Mouse (Mus musculus): ENCODE results near the gene Usp18. TPM values are rescaled to one million over a fixed set of nuclear protein-coding genes. Genes with fewer than 3 reads are reported as not detected.

The Usp18 gene
- 1.2 and 1.4 TPM in 2 replicates for polyA plus RNA-seq (2016; fragmentation: Nextera tagmentation; extraction: Ambion mirVana)

GRCm38 (mm10) chr6:121245127-121246036, at the start of gene Usp18:
Usp18 (plus strand) TSS chr6:121245906.
- H3K9ac ChIP-seq: peak within 1 kb of the TSS; percentile 13; the same call in 1 of the 2 replicates
- 10% methylated on average over 35 of the region's 35 CpGs for WGBS
- no peaks in the 10 kb centered on the region for H3K4me1 ChIP-seq
- no peaks in the 10 kb centered on the region for H3K36me3 ChIP-seq
- H3K4me2 ChIP-seq (replicated peaks): peak within 1 kb of the TSS; percentile 59
- peak; percentile 90 for ATAC-seq (ENCODE audit: low FRiP score)
- H3K9me3 ChIP-seq (replicated peaks): no peaks in the 10 kb centered on the region
- peak within 1 kb of the TSS; percentile 43 for H3K4me3 ChIP-seq
- H3K27ac ChIP-seq: no peak within 1 kb of the TSS
- peaks cover 24% of the 10 kb centered on the region for H3K27me3 ChIP-seq

- no peak for ATAC-seq (ENCODE audit: low FRiP score)
- H3K9ac ChIP-seq: no peak overlapping the region
- WGBS: 62% methylated on average over 9 of the region's 9 CpGs
- H3K4me2 ChIP-seq (replicated peaks): no peak overlapping the region
- H3K27me3 ChIP-seq: no peaks in the 10 kb centered on the region
- no peak overlapping the region for H3K27ac ChIP-seq
- peaks cover 28% of the 10 kb centered on the region for H3K36me3 ChIP-seq
- H3K4me3 ChIP-seq: no peak overlapping the region
- H3K4me1 ChIP-seq: no peaks in the 10 kb centered on the region
- H3K9me3 ChIP-seq (replicated peaks): no peaks in the 10 kb centered on the region
These were observed 47.8 kb upstream of the Usp18 start for GRCm38 (mm10) chr6:121197807-121198365.

- Histone ChIP-seq H3K4me1 (no peaks in the 10 kb centered on the region), H3K4me3 (no peak overlapping the region), H3K27ac (no peak overlapping the region), H3K27me3 (no peaks in the 10 kb centered on the region), H3K9me3 (replicated peaks) (no peaks in the 10 kb centered on the region), H3K9ac (no peak overlapping the region), H3K4me2 (replicated peaks) (no peak overlapping the region), H3K36me3 (peaks cover 11% of the 10 kb centered on the region)
- 92% methylated on average over 4 of the region's 4 CpGs for WGBS
- ATAC-seq (ENCODE audit: low FRiP score): no peak
These were observed 45.2 kb upstream of the Usp18 start for GRCm38 (mm10) chr6:121200458-121200857.

GRCm38 (mm10) chr6:121202026-121202425, 43.7 kb upstream of the Usp18 start:
- H3K4me3 ChIP-seq: no peak overlapping the region

GRCm38 (mm10) chr6:121206481-121206880, 39.2 kb upstream of the Usp18 start:
- no peak overlapping the region for H3K4me3 ChIP-seq
- 83% methylated on average over 5 of the region's 5 CpGs for WGBS
- H3K4me1 ChIP-seq: peaks cover 13% of the 10 kb centered on the region
- H3K27ac ChIP-seq: no peak overlapping the region
- no peak overlapping the region for H3K4me2 ChIP-seq (replicated peaks)
- H3K9ac ChIP-seq: no peak overlapping the region
- 0 out of 2 replicates have a peak, but pooled peaks cover 2% of the 10 kb centered on the region for H3K9me3 ChIP-seq (replicated peaks)
- peaks cover 24% of the 10 kb centered on the region for H3K27me3 ChIP-seq
- ATAC-seq (ENCODE audit: low FRiP score): no peak
- no peaks in the 10 kb centered on the region for H3K36me3 ChIP-seq

More at GRCm38 (mm10) chr6:121202026-121202425, 43.7 kb upstream of the Usp18 start:
- peaks cover 6% of the 10 kb centered on the region; the same call in 1 of the 2 replicates for H3K36me3 ChIP-seq
- no peaks in the 10 kb centered on the region for H3K4me1 ChIP-seq
- WGBS: 78% methylated on average over 5 of the region's 5 CpGs
- no peak for ATAC-seq (ENCODE audit: low FRiP score)
- no peaks in the 10 kb centered on the region for H3K27me3 ChIP-seq
- H3K27ac ChIP-seq: no peak overlapping the region
- H3K4me2 ChIP-seq (replicated peaks): no peak overlapping the region
- no peak overlapping the region for H3K9ac ChIP-seq
- H3K9me3 ChIP-seq (replicated peaks): no peaks in the 10 kb centered on the region

GRCm38 (mm10) chr6:121209584-121209983, 36.1 kb upstream of the Usp18 start:
- Histone ChIP-seq H3K9me3 (replicated peaks) (0 out of 2 replicates have a peak, but pooled peaks cover 2% of the 10 kb centered on the region), H3K27me3 (peaks cover 34% of the 10 kb centered on the region), H3K9ac (no peak overlapping the region), H3K4me1 (peaks cover 16% of the 10 kb centered on the region), H3K36me3 (no peaks in the 10 kb centered on the region), H3K4me2 (replicated peaks) (no peak overlapping the region), H3K4me3 (no peak overlapping the region), H3K27ac (no peak overlapping the region)
- WGBS: 92% methylated on average over 2 of the region's 2 CpGs
- no peak for ATAC-seq (ENCODE audit: low FRiP score)

GRCm38 (mm10) chr6:121210149-121210925, 35.4 kb upstream of the Usp18 start, which contains the start of gene Tuba8:
Tuba8 (plus strand) TSS chr6:121210696.
- Histone ChIP-seq H3K9ac (peak within 1 kb of the TSS; percentile 59), H3K4me2 (replicated peaks) (peak within 1 kb of the TSS; percentile 93), H3K27ac (no peak within 1 kb of the TSS), H3K36me3 (no peaks in the 10 kb centered on the region), H3K4me3 (peak within 1 kb of the TSS; percentile 44), H3K4me1 (peaks cover 16% of the 10 kb centered on the region), H3K27me3 (peaks cover 34% of the 10 kb centered on the region), H3K9me3 (replicated peaks) (0 out of 2 replicates have a peak, but pooled peaks cover 2% of the 10 kb centered on the region)
- WGBS: 5% methylated on average over 30 of the region's 30 CpGs
- ATAC-seq (ENCODE audit: low FRiP score): peak; percentile 78

GRCm38 (mm10) chr6:121210926-121211289, 34.8 kb upstream of the Usp18 start:
- Histone ChIP-seq H3K4me1 (peaks cover 16% of the 10 kb centered on the region), H3K9me3 (replicated peaks) (0 out of 2 replicates have a peak, but pooled peaks cover 2% of the 10 kb centered on the region), H3K27ac (no peak overlapping the region), H3K4me2 (replicated peaks) (peak overlapping the region; percentile 93), H3K4me3 (peak overlapping the region; percentile 44), H3K27me3 (peaks cover 34% of the 10 kb centered on the region), H3K36me3 (no peaks in the 10 kb centered on the region), H3K9ac (peak overlapping the region; percentile 59)
- WGBS: 1% methylated on average over 12 of the region's 12 CpGs
- peak; percentile 43 for ATAC-seq (ENCODE audit: low FRiP score)

- Histone ChIP-seq H3K9me3 (replicated peaks) (0 out of 2 replicates have a peak, but pooled peaks cover 2% of the 10 kb centered on the region), H3K4me1 (peaks cover 16% of the 10 kb centered on the region), H3K9ac (no peak overlapping the region), H3K4me2 (replicated peaks) (peak overlapping the region; percentile 93), H3K27me3 (peaks cover 34% of the 10 kb centered on the region), H3K4me3 (0 out of 2 replicates have a peak overlapping the region, but pooled peaks have one; percentile 44), H3K36me3 (no peaks in the 10 kb centered on the region), H3K27ac (no peak overlapping the region)
- no peak for ATAC-seq (ENCODE audit: low FRiP score)
- 12% methylated on average over 5 of the region's 5 CpGs for WGBS
These were observed 34.0 kb upstream of the Usp18 start for GRCm38 (mm10) chr6:121211743-121212142.

GRCm38 (mm10) chr6:121212988-121213387, 32.7 kb upstream of the Usp18 start:
- Histone ChIP-seq H3K4me2 (replicated peaks) (no peak overlapping the region), H3K9ac (no peak overlapping the region), H3K4me3 (no peak overlapping the region), H3K27ac (no peak overlapping the region), H3K4me1 (peaks cover 16% of the 10 kb centered on the region), H3K27me3 (peaks cover 34% of the 10 kb centered on the region), H3K36me3 (no peaks in the 10 kb centered on the region), H3K9me3 (replicated peaks) (0 out of 2 replicates have a peak, but pooled peaks cover 1% of the 10 kb centered on the region)
- 81% methylated on average over 4 of the region's 4 CpGs for WGBS
- no peak for ATAC-seq (ENCODE audit: low FRiP score)

GRCm38 (mm10) chr6:121214221-121214620, 31.5 kb upstream of the Usp18 start:
- H3K9me3 ChIP-seq (replicated peaks): no peaks in the 10 kb centered on the region
- WGBS: 91% methylated on average over 5 of the region's 5 CpGs
- no peak overlapping the region for H3K4me3 ChIP-seq
- no peak overlapping the region for H3K4me2 ChIP-seq (replicated peaks)
- H3K4me1 ChIP-seq: peaks cover 16% of the 10 kb centered on the region
- H3K36me3 ChIP-seq: no peaks in the 10 kb centered on the region
- no peak overlapping the region for H3K9ac ChIP-seq
- ATAC-seq (ENCODE audit: low FRiP score): no peak
- peaks cover 32% of the 10 kb centered on the region for H3K27me3 ChIP-seq
- no peak overlapping the region for H3K27ac ChIP-seq

Data from hindbrain, embryonic 12.5 days (tissue).